Mouse (Mus musculus) olfactory bulb, adult 2 months (tissue): ENCODE measurements around the gene Rap1gap.

Source experiments
- CTCF ChIP-seq: fragments of 200-500 bp; IDR thresholded peaks from 2 replicates; pipeline ENCODE4 v1.5.1; 2012; ENCODE audit warnings: low read depth, mild to moderate bottlenecking, low read length, moderate library complexity; ENCODE audit not compliant: insufficient read depth
- POLR2A ChIP-seq: fragments of 200-500 bp; IDR thresholded peaks from 2 replicates; pipeline ENCODE4 v1.6.1; 2012; ENCODE audit warnings: mild to moderate bottlenecking, low read depth, low read length, moderate library complexity; ENCODE audit not compliant: insufficient read depth

DNA sequence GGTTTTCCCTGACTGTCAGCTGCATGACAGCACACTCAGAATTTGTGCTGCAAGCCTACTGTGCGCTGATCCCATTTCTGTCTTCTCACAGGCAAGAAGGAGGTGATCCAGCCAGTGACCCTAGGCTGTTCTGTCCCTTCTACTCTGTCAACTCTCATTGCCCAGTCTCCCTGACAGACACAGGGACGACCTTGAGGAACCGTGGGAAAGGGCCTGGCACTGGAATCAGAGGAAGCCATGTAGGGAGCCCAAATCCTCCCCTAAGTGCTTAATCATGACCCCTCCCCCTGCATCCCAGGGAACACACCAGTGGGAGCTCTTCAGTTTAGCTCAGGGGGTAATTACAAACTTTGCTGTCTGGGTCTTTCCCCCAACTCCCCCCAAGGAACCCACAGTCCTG lies 73.2 kb downstream of the Rap1gap start:
- TF ChIP-seq CTCF (no peak), POLR2A (no peak)
